Mouse (Mus musculus) ES-E14 (cell line): ENCODE results near the gene Msmb. TPM values are rescaled to one million over a fixed set of nuclear protein-coding genes. Genes with fewer than 3 reads are reported as not detected.

Source experiments
- DNase-seq: peaks from one replicate; pipeline ENCODE4 v3.0.0-alpha.2; 2013; ENCODE audit warnings: low read depth, low spot score
- H3K27ac ChIP-seq: 2 replicates; pipeline ENCODE4 v1.5.1; 2012; ENCODE audit warnings: low read depth, mild to moderate bottlenecking, low read length, moderate library complexity, mixed read lengths; ENCODE audit not compliant: poor library complexity, insufficient read depth, severe bottlenecking
- H3K36me3 ChIP-seq: 2 replicates; pipeline ENCODE4 v1.6.1; 2012; ENCODE audit warnings: mild to moderate bottlenecking, low read length, moderate library complexity, mixed read lengths; ENCODE audit not compliant: control insufficient read depth, poor library complexity, insufficient read depth, severe bottlenecking
- H3K4me1 ChIP-seq, 2 experiments: fragments of 150-350 bp in 1 of 2; sonication (generic) in 1 of 2; 2 replicates each; pipeline ENCODE4 v1.6.1; 2012; ENCODE audit warnings: low read length in 2 of 2, mild to moderate bottlenecking in 1 of 2, mixed read lengths in 1 of 2; ENCODE audit not compliant: control insufficient read depth in 2 of 2, insufficient read depth in 2 of 2, poor library complexity in 1 of 2
- H3K4me3 ChIP-seq, 2 experiments: fragments of 150-350 bp in 1 of 2; sonication (generic) in 1 of 2; 2 replicates each; pipeline ENCODE4 v1.5.1; 2012; ENCODE audit warnings: low read length in 2 of 2, low read depth in 1 of 2, mild to moderate bottlenecking in 1 of 2, mixed read lengths in 1 of 2; ENCODE audit not compliant: insufficient read depth in 1 of 2, poor library complexity in 1 of 2, severe bottlenecking in 1 of 2
- H3K9ac ChIP-seq: 2 replicates; pipeline ENCODE4 v1.6.1; 2012; ENCODE audit warnings: low read depth, mild to moderate bottlenecking, low read length, mixed read lengths; ENCODE audit not compliant: poor library complexity, insufficient read depth, severe bottlenecking
- H3K9me3 ChIP-seq: fragments of 150-350 bp; sonication (generic); 2 replicates; pipeline ENCODE4 v1.6.1; 2012; ENCODE audit warnings: low read depth, mild to moderate bottlenecking, low read length; ENCODE audit not compliant: control insufficient read depth, insufficient read depth
- CHD2 ChIP-seq: IDR thresholded peaks from 2 replicates; pipeline ENCODE4 v1.6.1; 2014; ENCODE audit warnings: mild to moderate bottlenecking, low read depth, low read length, inconsistent platforms
- HCFC1 ChIP-seq: IDR thresholded peaks from 2 replicates; pipeline ENCODE4 v1.6.1; 2012; ENCODE audit warnings: low read length, inconsistent platforms, borderline replicate concordance; ENCODE audit not compliant: insufficient read depth
- MAFK ChIP-seq: IDR thresholded peaks from 2 replicates; pipeline ENCODE4 v1.6.1; 2014; ENCODE audit warnings: mild to moderate bottlenecking, low read depth, low read length, inconsistent platforms; ENCODE audit not compliant: insufficient read depth
- ZC3H11A ChIP-seq: IDR thresholded peaks from 2 replicates; pipeline ENCODE4 v1.6.1; 2012; ENCODE audit warnings: low read depth, mild to moderate bottlenecking, inconsistent platforms, low read length, borderline replicate concordance
- ZNF384 ChIP-seq: IDR thresholded peaks from 2 replicates; pipeline ENCODE4 v1.6.1; 2012; ENCODE audit warnings: low read depth, low read length, inconsistent platforms
- in situ Hi-C, 2 experiments: fragments of 600-800 bp; cut with MboI; formaldehyde crosslinking; loops; one replicate each; pipeline ENCODE4 v1.15.1; 2025; ENCODE audit warnings: low sequenced_read_pairs in 2 of 2, inconsistent platforms in 1 of 2; ENCODE audit not compliant: unreplicated experiment in 2 of 2
- total RNA-seq: library from RNA; depleted of rRNA; stranded (reverse); fragments of 300-350 nt; gene quantifications from 2 replicates; pipeline ENCODE4 v1.2.3, GENCODE M21; 2012

Msmb gene
- total RNA-seq, 1 experiment: not detected

DNA sequence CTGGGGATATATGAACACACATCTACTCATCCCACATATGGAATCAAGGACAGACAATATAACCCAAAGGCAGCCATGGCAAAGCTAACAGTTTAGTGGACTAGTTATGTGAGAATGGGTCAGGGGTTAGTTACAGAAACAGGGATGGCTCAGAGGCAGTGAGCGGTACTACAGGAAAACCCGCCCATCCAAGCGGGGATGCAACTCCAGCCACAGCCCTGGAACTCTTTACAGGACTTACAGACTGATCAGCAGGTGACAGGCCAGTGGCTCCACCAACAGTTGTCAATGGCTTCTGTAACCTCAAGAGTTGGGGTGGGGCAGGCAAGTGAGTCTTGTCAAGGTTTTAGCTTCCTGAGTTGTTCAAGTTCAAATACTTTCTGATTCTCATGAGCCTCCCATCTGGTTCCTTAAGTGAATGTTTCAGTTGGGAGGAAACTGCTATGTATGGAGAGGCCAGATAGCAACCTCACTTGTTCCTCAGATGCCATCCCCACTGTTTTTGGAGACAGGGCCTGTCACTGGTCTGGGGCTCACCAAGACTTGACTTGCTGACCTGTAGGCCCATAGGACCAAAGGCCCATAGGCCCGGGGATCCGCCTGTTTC, 1.4 kb upstream of the Msmb start:
- Histone ChIP-seq H3K4me1 (peaks cover 4% of the 10 kb centered on the region in 2 experiments; a peak in 2 of 4 replicates), H3K9ac (no peak overlapping the region), H3K9me3 (no peaks in the 10 kb centered on the region), H3K4me3 (no peak overlapping the region), H3K27ac (no peak overlapping the region), H3K36me3 (no peaks in the 10 kb centered on the region)
- TF ChIP-seq HCFC1 (no peak), ZNF384 (no peak), MAFK (no peak), CHD2 (no peak), ZC3H11A (no peak)
- in situ Hi-C loops: no loop called here
- no peak for DNase-seq

DNA sequence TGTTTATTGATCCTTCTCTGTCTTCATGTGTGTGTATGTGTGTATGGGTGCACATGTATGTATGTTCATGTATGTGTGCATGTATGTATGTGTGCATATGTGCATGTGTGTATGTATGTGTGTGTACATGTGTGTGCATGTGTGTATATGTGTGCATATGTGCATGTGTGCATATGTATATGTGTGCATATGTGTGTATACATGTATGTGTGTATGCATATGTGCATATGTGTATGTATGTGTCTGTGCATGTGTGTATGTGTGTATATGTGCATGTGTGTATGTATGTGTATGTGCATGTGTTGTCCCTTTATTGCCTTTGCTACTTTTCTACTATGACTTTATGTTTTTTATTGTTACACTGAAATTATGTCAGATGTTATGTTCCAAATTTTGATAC, 2.9 kb downstream of the Msmb start:
- DNase-seq: no peak
- no peak overlapping the region for H3K4me3 ChIP-seq
- in situ Hi-C loops: no loop called here
- peaks cover 0 to 2% of the 10 kb centered on the region in 2 experiments; a peak in 1 of 4 replicates for H3K4me1 ChIP-seq
- TF ChIP-seq CHD2: no peak
- TF ChIP-seq ZNF384: no peak
- TF ChIP-seq MAFK: no peak
- no peak for TF ChIP-seq HCFC1
- no peak for TF ChIP-seq ZC3H11A
- H3K9me3 ChIP-seq: no peaks in the 10 kb centered on the region
- H3K36me3 ChIP-seq: no peaks in the 10 kb centered on the region
- no peak overlapping the region for H3K27ac ChIP-seq
- no peak overlapping the region for H3K9ac ChIP-seq

DNA sequence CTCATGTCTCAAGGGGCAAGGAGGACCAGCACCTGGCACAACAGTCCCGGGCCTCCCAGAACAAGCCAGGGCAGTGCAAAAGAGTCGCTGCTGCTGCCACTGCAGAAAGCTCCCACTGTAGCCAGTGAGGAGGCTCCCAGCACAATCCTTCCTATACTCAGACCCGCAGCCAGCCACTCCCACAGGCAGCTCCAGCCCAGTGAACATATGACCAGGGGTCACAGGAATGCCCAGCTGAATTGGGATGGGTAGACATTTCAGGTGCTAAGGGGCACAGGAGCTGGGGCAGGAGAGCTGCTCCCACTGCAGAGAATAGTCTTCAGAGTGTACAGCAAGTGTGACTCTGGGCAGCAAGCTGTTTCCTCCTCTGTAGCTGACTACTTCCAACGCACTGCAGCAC, 3.6 kb downstream of the Msmb start:
- Histone ChIP-seq H3K36me3 (no peaks in the 10 kb centered on the region), H3K9me3 (no peaks in the 10 kb centered on the region), H3K9ac (no peak overlapping the region), H3K4me3 (no peak overlapping the region), H3K27ac (no peak overlapping the region), H3K4me1 (peaks cover 0 to 2% of the 10 kb centered on the region in 2 experiments; a peak in 1 of 4 replicates)
- TF ChIP-seq ZNF384 (no peak), ZC3H11A (no peak), HCFC1 (no peak), CHD2 (no peak), MAFK (no peak)
- DNase-seq: no peak
- in situ Hi-C loops: no loop called here

DNA sequence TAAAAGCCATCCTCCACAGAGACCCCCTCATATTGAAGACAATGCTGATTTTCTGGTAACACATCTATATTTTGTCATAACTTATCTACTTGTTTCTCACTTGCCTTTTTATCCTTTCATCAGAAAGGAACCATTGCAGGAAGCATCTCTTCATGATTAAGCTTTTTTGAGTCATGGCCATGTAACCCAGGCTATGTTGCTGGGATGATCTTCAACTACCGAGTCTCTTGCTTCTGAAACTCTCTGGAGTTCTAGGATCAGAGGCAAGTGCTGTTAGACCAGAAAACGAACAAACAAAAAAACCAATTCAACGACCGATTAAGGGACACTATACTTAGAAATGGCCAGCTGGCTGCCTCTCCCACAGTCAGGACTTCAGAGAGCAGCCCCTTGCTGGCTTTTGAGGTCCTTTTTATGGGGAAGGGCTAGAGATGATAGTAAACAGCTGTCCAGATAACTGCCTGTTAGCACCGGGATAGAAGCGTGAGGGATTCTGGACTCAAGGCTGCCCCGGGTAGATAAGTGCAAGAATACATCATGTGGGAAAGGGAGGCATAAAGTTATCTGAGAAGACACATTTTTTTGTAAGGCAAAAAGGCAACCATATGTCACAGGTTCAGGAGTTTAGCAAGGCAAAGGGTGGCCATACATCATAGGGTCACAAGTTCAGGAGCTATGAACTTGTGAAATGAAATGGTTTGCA, 4.1 kb downstream of the Msmb start:
- Histone ChIP-seq H3K36me3 (no peaks in the 10 kb centered on the region), H3K9ac (no peak overlapping the region), H3K4me1 (no peaks in the 10 kb centered on the region), H3K4me3 (no peak overlapping the region), H3K27ac (no peak overlapping the region), H3K9me3 (no peaks in the 10 kb centered on the region)
- TF ChIP-seq CHD2 (no peak), ZNF384 (no peak), MAFK (no peak), HCFC1 (no peak), ZC3H11A (no peak)
- in situ Hi-C loops: no loop called here
- DNase-seq: no peak

DNA sequence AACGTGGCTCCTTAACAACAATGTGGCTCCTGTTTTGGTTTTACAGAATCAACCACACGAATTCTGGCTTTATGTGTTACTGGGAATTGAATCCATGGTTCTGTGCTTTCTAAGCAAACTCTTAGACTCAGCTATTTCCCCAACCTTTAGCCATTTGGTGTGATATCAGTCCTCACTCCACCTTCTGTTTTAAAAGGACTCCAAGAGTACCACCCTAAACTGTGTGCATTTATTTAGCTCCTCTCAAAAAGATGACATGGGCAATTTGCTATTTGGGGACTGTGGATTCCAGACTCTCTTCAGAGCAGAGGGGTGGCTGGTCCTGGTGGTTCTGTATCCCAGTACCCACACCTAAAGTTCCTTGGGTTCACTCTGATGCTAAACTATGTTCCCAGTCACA, 4.8 kb downstream of the Msmb start:
- no peak overlapping the region for H3K27ac ChIP-seq
- TF ChIP-seq MAFK (no peak), CHD2 (no peak), ZC3H11A (no peak), HCFC1 (no peak), ZNF384 (no peak)
- no peak overlapping the region for H3K4me3 ChIP-seq
- no peaks in the 10 kb centered on the region for H3K9me3 ChIP-seq
- no peak overlapping the region for H3K9ac ChIP-seq
- in situ Hi-C loops: no loop called here
- no peaks in the 10 kb centered on the region for H3K4me1 ChIP-seq
- H3K36me3 ChIP-seq: no peaks in the 10 kb centered on the region
- DNase-seq: no peak
